Mouse (Mus musculus) limb, embryonic 13.5 days (tissue): ENCODE measurements around the gene Cdon. TPM values are rescaled to one million over a fixed set of nuclear protein-coding genes. Genes with fewer than 3 reads are reported as not detected.
"Not testable (repeated sequence)": the region's sequence is repeated elsewhere in the genome, so short reads cannot be mapped to it uniquely, and the experiment has no call there.

Source experiments
- ATAC-seq: fragments of 200-750 bp; cut with Nextera tagmentation; 2 replicates; pipeline ENCODE4 v1.8.0; 2017; ENCODE audit warnings: low read depth, moderate number of reproducible peaks, moderate TSS enrichment; ENCODE audit not compliant: low FRiP score
- H3K27ac ChIP-seq: fragments of 300-500 bp; sonication (generic); 2 replicates; pipeline ENCODE4 v1.5.1; 2015; ENCODE audit warnings: inconsistent platforms, mild to moderate bottlenecking, moderate library complexity
- H3K27me3 ChIP-seq: fragments of 300-500 bp; sonication (generic); 2 replicates; pipeline ENCODE4 v1.6.1; 2015; ENCODE audit warnings: mild to moderate bottlenecking, inconsistent platforms
- H3K36me3 ChIP-seq: fragments of 300-500 bp; sonication (generic); 2 replicates; pipeline ENCODE4 v1.6.1; 2015; ENCODE audit warnings: inconsistent platforms, mild to moderate bottlenecking, moderate library complexity
- H3K4me1 ChIP-seq: fragments of 300-500 bp; sonication (generic); 2 replicates; pipeline ENCODE4 v1.6.1; 2015; ENCODE audit warnings: inconsistent platforms
- H3K4me2 ChIP-seq: fragments of 300-500 bp; sonication (generic); replicated peaks from 2 replicates; pipeline ENCODE4 v1.6.1; 2015; ENCODE audit warnings: inconsistent platforms, mild to moderate bottlenecking, moderate library complexity
- H3K4me3 ChIP-seq: fragments of 300-500 bp; sonication (generic); 2 replicates; pipeline ENCODE4 v1.5.1; 2015; ENCODE audit warnings: moderate library complexity, mild to moderate bottlenecking, inconsistent platforms
- H3K9ac ChIP-seq: fragments of 300-500 bp; sonication (generic); 2 replicates; pipeline ENCODE4 v1.6.1; 2015; ENCODE audit warnings: mild to moderate bottlenecking, inconsistent platforms
- H3K9me3 ChIP-seq: fragments of 300-500 bp; sonication (generic); 2 replicates; pipeline ENCODE4 v1.6.1; 2016; ENCODE audit warnings: inconsistent platforms
- WGBS: fragments of 180-500 bp; shearing (Covaris S2); methylation state at CpG from one replicate; pipeline ENCODE4 v1.1.7; 2015; 5-methylcytosine and 5-hydroxymethylcytosine counted together
- polyA plus RNA-seq: library from polyadenylated mRNA; unstranded; fragments of >200 nt; fragmentation: Nextera tagmentation; extraction: Ambion mirVana; gene quantifications from 2 replicates; pipeline ENCODE4 v1.2.1, GENCODE M21; 2015

Cdon gene
- polyA plus RNA-seq, 1 experiment from 2014 or later: 37.6 TPM

GRCm38 (mm10) chr9:35411975-35412374, 9.0 kb upstream of the Cdon start:
- Histone ChIP-seq H3K27ac (peak overlapping the region; percentile 6; the same call in 1 of the 2 replicates), H3K9me3 (no peaks in the 10 kb centered on the region), H3K27me3 (no peaks in the 10 kb centered on the region), H3K4me2 (no peak overlapping the region), H3K4me1 (peaks cover 39% of the 10 kb centered on the region), H3K9ac (no peak overlapping the region), H3K36me3 (no peaks in the 10 kb centered on the region), H3K4me3 (no peak overlapping the region)
- WGBS: 44% methylated on average over 7 of the region's 7 CpGs
- no peak for ATAC-seq

GRCm38 (mm10) chr9:35421730-35422235, 855 bp downstream of the Cdon start:
- H3K4me1 ChIP-seq: peaks cover 36% of the 10 kb centered on the region
- peak overlapping the region; percentile 100 for H3K9ac ChIP-seq
- no peaks in the 10 kb centered on the region for H3K27me3 ChIP-seq
- H3K36me3 ChIP-seq: no peaks in the 10 kb centered on the region
- H3K27ac ChIP-seq: peak overlapping the region; percentile 99
- ATAC-seq: no peak; the same call in none of the 2 replicates
- 0% methylated on average over 35 of the region's 35 CpGs for WGBS
- H3K4me3 ChIP-seq: peak overlapping the region; percentile 99
- no peaks in the 10 kb centered on the region for H3K9me3 ChIP-seq
- H3K4me2 ChIP-seq: peak overlapping the region; percentile 69

- Histone ChIP-seq H3K27me3 (no peaks in the 10 kb centered on the region), H3K4me1 (peaks cover 41% of the 10 kb centered on the region), H3K9me3 (no peaks in the 10 kb centered on the region), H3K4me3 (peak overlapping the region; percentile 99), H3K4me2 (peak overlapping the region; percentile 69), H3K9ac (peak overlapping the region; percentile 100), H3K36me3 (no peaks in the 10 kb centered on the region), H3K27ac (peak overlapping the region; percentile 99)
- under 1% methylated on average over 4 of the region's 4 CpGs for WGBS
- no peak for ATAC-seq
These were observed 1.5 kb downstream of the Cdon start for GRCm38 (mm10) chr9:35422405-35422941.

GRCm38 (mm10) chr9:35423265-35423664, 2.3 kb downstream of the Cdon start:
- peak overlapping the region; percentile 99 for H3K4me3 ChIP-seq
- peak overlapping the region; percentile 100 for H3K9ac ChIP-seq
- H3K36me3 ChIP-seq: no peaks in the 10 kb centered on the region
- no peaks in the 10 kb centered on the region for H3K27me3 ChIP-seq
- H3K9me3 ChIP-seq: no peaks in the 10 kb centered on the region
- peaks cover 49% of the 10 kb centered on the region for H3K4me1 ChIP-seq
- ATAC-seq: no peak
- H3K4me2 ChIP-seq: peak overlapping the region; percentile 69
- WGBS: 9% methylated on average over 4 of the region's 4 CpGs
- H3K27ac ChIP-seq: peak overlapping the region; percentile 99

GRCm38 (mm10) chr9:35424671-35425070, 3.7 kb downstream of the Cdon start:
- H3K4me1 ChIP-seq: peaks cover 60% of the 10 kb centered on the region
- peak; percentile 57 for ATAC-seq
- H3K4me3 ChIP-seq: peak overlapping the region; percentile 49
- no peaks in the 10 kb centered on the region for H3K27me3 ChIP-seq
- H3K4me2 ChIP-seq: peak overlapping the region; percentile 71
- peak overlapping the region; percentile 72 for H3K9ac ChIP-seq
- H3K36me3 ChIP-seq: no peaks in the 10 kb centered on the region
- H3K27ac ChIP-seq: peak overlapping the region; percentile 88
- no peaks in the 10 kb centered on the region for H3K9me3 ChIP-seq
- WGBS: 6% methylated on average over 8 of the region's 8 CpGs

- H3K36me3 ChIP-seq: peaks cover 15% of the 10 kb centered on the region
- no peaks in the 10 kb centered on the region for H3K27me3 ChIP-seq
- H3K27ac ChIP-seq: no peak overlapping the region
- H3K4me3 ChIP-seq: no peak overlapping the region
- no peak overlapping the region for H3K9ac ChIP-seq
- peak overlapping the region; percentile 28; the same call in 1 of the 2 replicates for H3K4me2 ChIP-seq
- no peak for ATAC-seq
- H3K4me1 ChIP-seq: peaks cover 84% of the 10 kb centered on the region
- H3K9me3 ChIP-seq: no peaks in the 10 kb centered on the region
- WGBS: 82% methylated on average over 8 of the region's 8 CpGs
These were observed 9.5 kb downstream of the Cdon start for GRCm38 (mm10) chr9:35430476-35430875.

GRCm38 (mm10) chr9:35431396-35431795, 10.5 kb downstream of the Cdon start:
- no peaks in the 10 kb centered on the region for H3K9me3 ChIP-seq
- peaks cover 83% of the 10 kb centered on the region for H3K4me1 ChIP-seq
- no peak overlapping the region for H3K4me3 ChIP-seq
- no peak overlapping the region for H3K9ac ChIP-seq
- ATAC-seq: no peak
- no peak overlapping the region for H3K27ac ChIP-seq
- peaks cover 15% of the 10 kb centered on the region for H3K36me3 ChIP-seq
- H3K4me2 ChIP-seq: 0 out of 2 replicates have a peak overlapping the region, but pooled peaks have one; percentile 23
- 71% methylated on average over 6 of the region's 6 CpGs for WGBS
- no peaks in the 10 kb centered on the region for H3K27me3 ChIP-seq

- not testable (repeated sequence) for H3K9ac ChIP-seq, H3K4me3 ChIP-seq, H3K27ac ChIP-seq, ATAC-seq, H3K4me2 ChIP-seq, H3K27me3 ChIP-seq, H3K9me3 ChIP-seq
- Histone ChIP-seq H3K36me3 (peaks cover 15% of the 10 kb centered on the region), H3K4me1 (peaks cover 83% of the 10 kb centered on the region)
- 71% methylated on average over 3 of the region's 3 CpGs for WGBS
These were observed 11.9 kb downstream of the Cdon start for GRCm38 (mm10) chr9:35432717-35433297.

GRCm38 (mm10) chr9:35434340-35434739, 13.4 kb downstream of the Cdon start:
- Histone ChIP-seq H3K9me3 (no peaks in the 10 kb centered on the region), H3K4me3 (no peak overlapping the region), H3K27me3 (no peaks in the 10 kb centered on the region), H3K9ac (no peak overlapping the region), H3K4me2 (no peak overlapping the region; the same call in 1 of the 2 replicates), H3K4me1 (peaks cover 85% of the 10 kb centered on the region), H3K27ac (no peak overlapping the region), H3K36me3 (peaks cover 15% of the 10 kb centered on the region)
- ATAC-seq: no peak
- 70% methylated on average over 3 of the region's 3 CpGs for WGBS

- H3K36me3 ChIP-seq: peaks cover 15% of the 10 kb centered on the region
- H3K4me3 ChIP-seq: no peak overlapping the region
- H3K27ac ChIP-seq: no peak overlapping the region
- WGBS: 13% methylated on average over 9 of the region's 9 CpGs
- no peaks in the 10 kb centered on the region for H3K9me3 ChIP-seq
- H3K27me3 ChIP-seq: no peaks in the 10 kb centered on the region
- no peak for ATAC-seq
- no peak overlapping the region for H3K9ac ChIP-seq
- peaks cover 86% of the 10 kb centered on the region for H3K4me1 ChIP-seq
- H3K4me2 ChIP-seq: peak overlapping the region; percentile 35
These were observed 14.6 kb downstream of the Cdon start for GRCm38 (mm10) chr9:35435565-35435964.

- no peak for ATAC-seq
- Histone ChIP-seq H3K36me3 (peaks cover 9% of the 10 kb centered on the region; the same call in 1 of the 2 replicates), H3K27me3 (no peaks in the 10 kb centered on the region), H3K4me2 (peak overlapping the region; percentile 7; the same call in 1 of the 2 replicates), H3K4me1 (peaks cover 80% of the 10 kb centered on the region), H3K9me3 (no peaks in the 10 kb centered on the region), H3K27ac (no peak overlapping the region), H3K4me3 (no peak overlapping the region), H3K9ac (no peak overlapping the region)
- 68% methylated on average over 8 of the region's 8 CpGs for WGBS
These were observed 17.5 kb downstream of the Cdon start for GRCm38 (mm10) chr9:35438286-35439061.

GRCm38 (mm10) chr9:35439062-35439442, 18.1 kb downstream of the Cdon start:
- H3K4me2 ChIP-seq: no peak overlapping the region
- H3K36me3 ChIP-seq: peaks cover 9% of the 10 kb centered on the region; the same call in 1 of the 2 replicates
- H3K27me3 ChIP-seq: no peaks in the 10 kb centered on the region
- H3K4me1 ChIP-seq: peaks cover 80% of the 10 kb centered on the region
- H3K27ac ChIP-seq: no peak overlapping the region
- no peak for ATAC-seq
- no peak overlapping the region for H3K4me3 ChIP-seq
- H3K9me3 ChIP-seq: no peaks in the 10 kb centered on the region
- 45% methylated on average over 6 of the region's 6 CpGs for WGBS
- no peak overlapping the region for H3K9ac ChIP-seq
